Mouse (Mus musculus) heart, adult 2 months (tissue): ENCODE results near the gene Son.

ENCODE experiments used
- CTCF ChIP-seq: fragments of 200-600 bp; IDR thresholded peaks from 2 replicates; pipeline ENCODE4 v1.8.1; 2022; ENCODE audit warnings: antibody characterized with exemption, mild to moderate bottlenecking, moderate library complexity
- POLR2A ChIP-seq: fragments of 200-500 bp; IDR thresholded peaks from 2 replicates; pipeline ENCODE4 v1.6.1; 2011; ENCODE audit warnings: mild to moderate bottlenecking, low read depth, low read length, control low read depth; ENCODE audit not compliant: insufficient read depth

DNA sequence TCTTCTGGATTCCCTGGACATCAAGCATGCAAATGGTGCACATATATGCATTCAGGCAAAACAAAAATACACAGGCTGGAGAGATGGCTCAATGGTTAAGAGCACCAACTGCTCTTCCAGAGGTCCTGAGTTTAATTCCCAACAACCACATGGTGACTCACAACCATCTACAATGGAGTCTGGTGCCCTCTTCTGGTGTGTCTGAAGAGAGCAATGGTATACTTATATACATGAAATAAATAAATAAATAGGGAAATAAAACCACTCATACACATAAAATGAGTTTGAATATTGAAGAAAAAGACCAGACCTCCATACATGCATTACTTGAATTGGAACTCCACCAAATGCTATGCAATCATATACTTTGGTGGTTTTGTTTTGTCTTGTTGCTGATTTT is 48.1 kb upstream of the Son start:
- TF ChIP-seq CTCF (peak; percentile 23; the same call in 1 of the 2 replicates), POLR2A (no peak)
